8 mouse cellular contexts compared by ENCODE assay signal in genomic region chr3:84040476-84041082, GRCm38 (mm10). TPM values are rescaled to one million over a fixed set of nuclear protein-coding genes. Genes with fewer than 3 reads are reported as not detected.
DNase-seq lines count a peak whose midpoint lies in the region; ATAC-seq and TF ChIP-seq lines count a peak whose summit lies in the region.

No protein-coding gene starts in this region.

- H3K79me2 ChIP-seq in C2C12 (ENCODE audit: control insufficient read depth, insufficient read depth), result peaks cover 6% of the 10 kb centered on the region

- DNase-seq in cerebellum, adult 9-10 months, result peak; percentile 78
- DNase-seq in cerebellum, adult 9-11 months, result no peak
- DNase-seq in kidney, postnatal 36 days, result peak; percentile 51 to 71
- DNase-seq in spleen, postnatal 4 days (ENCODE audit: low spot score in 2 of 2), result peak; percentile 75 to 87

- H3K4me3 ChIP-seq in C2C12 (ENCODE audit: insufficient read depth, poor library complexity, severe bottlenecking), result peak overlapping the region; percentile 53
- peak overlapping the region; percentile 82 for H3K4me3 ChIP-seq in heart, embryonic 12.5 days

- 5% methylated on average over 23 of the region's 23 CpGs for WGBS in heart, embryonic 12.5 days

- peaks cover 9% of the 10 kb centered on the region for H3K4me1 ChIP-seq in heart, embryonic 12.5 days (replicated peaks)

- no peaks in the 10 kb centered on the region for H3K9me3 ChIP-seq in heart, embryonic 12.5 days (replicated peaks)

- H3K9ac ChIP-seq in heart, embryonic 12.5 days, result peak overlapping the region; percentile 66

- H3ac ChIP-seq in C2C12 (ENCODE audit: control insufficient read depth, insufficient read length, low read depth), result peak overlapping the region; percentile 66

- peaks cover 3% of the 10 kb centered on the region for H3K36me3 ChIP-seq in C2C12 (ENCODE audit: control insufficient read depth, insufficient read depth)
- no peaks in the 10 kb centered on the region for H3K36me3 ChIP-seq in heart, embryonic 12.5 days

- peaks cover 1% of the 10 kb centered on the region for H3K79me3 ChIP-seq in C2C12 (ENCODE audit: low read depth)

- H3K4me2 ChIP-seq in heart, embryonic 12.5 days, result peak overlapping the region; percentile 88

- H3K27ac ChIP-seq in heart, embryonic 12.5 days (ENCODE audit: poor library complexity, severe bottlenecking), result peak overlapping the region; percentile 87

- ATAC-seq in common myeloid progenitor, adult 5-6 weeks (replicated peaks; ENCODE audit: low read depth, poor library complexity, severe bottlenecking), result peak; percentile 44
- peak; percentile 67 for ATAC-seq in heart, embryonic 12.5 days (ENCODE audit: insufficient number of reproducible peaks, low FRiP score)
- peak; percentile 20 for ATAC-seq in megakaryocyte progenitor cell, adult 5-6 weeks (replicated peaks; ENCODE audit: poor library complexity)

- H3K27me3 ChIP-seq in C2C12 (ENCODE audit: control insufficient read depth, insufficient read depth, insufficient read length), result no peaks in the 10 kb centered on the region
- H3K27me3 ChIP-seq in heart, embryonic 12.5 days (replicated peaks), result no peaks in the 10 kb centered on the region

- no peak for TF ChIP-seq CTCF in C2C12 (IDR thresholded peaks at IDR 0.05; ENCODE audit: control insufficient read depth, insufficient read depth, insufficient read length)

TF ChIP-seq in C2C12, 6 proteins besides CTCF, POLR2A, EP300 and RAD21:
- TF ChIP-seq FOSL1 (IDR thresholded peaks at IDR 0.05; ENCODE audit: insufficient read depth, low read length, poor library complexity, severe bottlenecking), result no peak
- no peak for TF ChIP-seq CEBPB (IDR thresholded peaks at IDR 0.05; ENCODE audit: low read depth)
- no peak for TF ChIP-seq USF1 (IDR thresholded peaks at IDR 0.05; ENCODE audit: low read depth)
- no peak for TF ChIP-seq MYOD1 (IDR thresholded peaks at IDR 0.05; ENCODE audit: control insufficient read depth, insufficient read length, low read depth)
- no peak for TF ChIP-seq MAX (IDR thresholded peaks at IDR 0.05)

RNA-seq across cellular contexts. Expression of gene Tmem131l, which starts 0.6 kb away (rescaled TPM):
- polyA plus RNA-seq in C2C12 (2012; fragmentation: generic; extraction: Trizol), result 10.4 TPM
- total RNA-seq in common myeloid progenitor, adult 5-6 weeks (2017), result 43.8 and 44.3 TPM in 2 replicates
- 26.9 and 27.4 TPM in 2 replicates for polyA plus RNA-seq in heart, embryonic 12.5 days (2016; fragmentation: Nextera tagmentation; extraction: Ambion mirVana)
- total RNA-seq in megakaryocyte progenitor cell, adult 5-6 weeks (2015), result 61.4 and 62.0 TPM in 2 replicates
- total RNA-seq in megakaryocyte progenitor cell, adult 5-6 weeks (2017), result 28.3 and 34.7 TPM in 2 replicates
